Mouse (Mus musculus) fat pad, adult 2 months (tissue): ENCODE data around the gene Them7.

Experiments used
- DNase-seq: peaks from one replicate; pipeline ENCODE4 v3.0.0-alpha.2; 2011; ENCODE audit warnings: low read depth, low spot score; ENCODE audit errors: extremely low read depth

Gene Them7

GRCm38 (mm10) chr2:105234278-105234677, 10.2 kb downstream of the Them7 start:
- DNase-seq = no peak

- DNase-seq = no peak
Measured at GRCm38 (mm10) chr2:105235380-105236115, 11.4 kb downstream of the Them7 start.

- no peak for DNase-seq
Measured at GRCm38 (mm10) chr2:105237424-105237823, 13.3 kb downstream of the Them7 start.

- no peak for DNase-seq
Measured at GRCm38 (mm10) chr2:105237841-105238240, 13.7 kb downstream of the Them7 start.

GRCm38 (mm10) chr2:105238775-105239174, 14.7 kb downstream of the Them7 start:
- no peak for DNase-seq

- DNase-seq = no peak
Measured at GRCm38 (mm10) chr2:105240631-105241030, 16.5 kb downstream of the Them7 start.

GRCm38 (mm10) chr2:105242940-105243339, 18.8 kb downstream of the Them7 start:
- DNase-seq = no peak

- DNase-seq = no peak
Measured at GRCm38 (mm10) chr2:105244733-105245132, 20.6 kb downstream of the Them7 start.

GRCm38 (mm10) chr2:105251978-105252377, 27.9 kb downstream of the Them7 start:
- DNase-seq = no peak

GRCm38 (mm10) chr2:105252824-105253223, 28.7 kb downstream of the Them7 start:
- no peak for DNase-seq

GRCm38 (mm10) chr2:105255457-105255856, 31.3 kb downstream of the Them7 start:
- no peak for DNase-seq

- no peak for DNase-seq
Measured at GRCm38 (mm10) chr2:105256427-105257071, 32.4 kb downstream of the Them7 start.

GRCm38 (mm10) chr2:105257376-105257775, 33.3 kb downstream of the Them7 start:
- DNase-seq = no peak

GRCm38 (mm10) chr2:105261335-105261734, 37.2 kb downstream of the Them7 start:
- DNase-seq = no peak

GRCm38 (mm10) chr2:105263219-105263618, 39.1 kb downstream of the Them7 start:
- no peak for DNase-seq

- no peak for DNase-seq
Measured at GRCm38 (mm10) chr2:105282407-105283077, 58.4 kb downstream of the Them7 start.

- DNase-seq = no peak
Measured at GRCm38 (mm10) chr2:105283811-105284210, 59.7 kb downstream of the Them7 start.

GRCm38 (mm10) chr2:105284855-105285254, 60.7 kb downstream of the Them7 start:
- DNase-seq = no peak

GRCm38 (mm10) chr2:105295823-105296222, 71.7 kb downstream of the Them7 start:
- no peak for DNase-seq

GRCm38 (mm10) chr2:105298888-105299287, 74.8 kb downstream of the Them7 start:
- no peak for DNase-seq

- no peak for DNase-seq
Measured at GRCm38 (mm10) chr2:105301082-105301481, 77.0 kb downstream of the Them7 start.

- DNase-seq = no peak
Measured at GRCm38 (mm10) chr2:105301531-105301930, 77.4 kb downstream of the Them7 start.
